Mouse (Mus musculus): ENCODE measurements around the gene Slc30a5. TPM values are rescaled to one million over a fixed set of nuclear protein-coding genes. Genes with fewer than 3 reads are reported as not detected.
"Not testable (repeated sequence)": the region's sequence is repeated elsewhere in the genome, so short reads cannot be mapped to it uniquely, and the experiment has no call there.

Gene Slc30a5
- polyA plus RNA-seq, 2 experiments from 2014 or later: 11.8 to 17.7 TPM

- ATAC-seq: no peak
Measured at GRCm38 (mm10) chr13:100834777-100835176, 1.6 kb upstream of the Slc30a5 start.

DNA sequence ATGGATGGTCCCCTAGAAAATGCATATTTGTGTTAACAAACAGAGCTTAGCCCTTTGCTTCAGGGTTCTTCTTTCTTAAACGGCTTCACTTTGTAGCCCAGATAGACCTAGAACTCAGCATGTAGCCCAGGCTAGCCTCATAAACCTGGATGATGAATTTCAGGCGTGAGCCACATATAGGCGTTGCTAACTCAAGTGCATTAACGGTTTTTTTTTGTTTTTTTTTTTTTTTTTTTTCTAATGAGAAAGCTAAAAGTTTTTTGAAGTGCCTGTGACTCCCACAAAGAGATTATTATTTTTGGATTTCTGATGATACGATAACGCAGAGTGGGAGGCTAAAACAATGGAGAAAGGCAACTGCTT, 394 bp upstream of the Slc30a5 start:
- no peak for ATAC-seq

DNA sequence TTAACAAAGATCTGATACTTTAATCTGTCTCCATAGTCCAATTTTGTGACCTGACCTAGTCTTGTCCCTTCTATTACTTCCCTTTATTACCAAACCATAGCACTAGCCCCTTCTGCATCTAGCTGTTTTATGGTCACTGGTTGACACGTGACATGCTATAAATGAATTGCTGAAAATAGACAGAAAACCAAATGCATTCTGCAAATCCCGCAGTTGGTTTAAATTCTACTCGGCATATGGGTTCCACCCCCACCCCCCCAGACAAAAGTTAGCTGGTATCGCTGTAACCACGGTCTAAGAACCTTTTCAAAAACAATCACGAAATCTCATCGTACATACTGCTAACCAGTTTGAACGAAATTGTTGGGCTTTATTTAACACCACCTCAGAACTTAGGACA, 1.0 kb downstream of the Slc30a5 start:
- no peak for ATAC-seq

DNA sequence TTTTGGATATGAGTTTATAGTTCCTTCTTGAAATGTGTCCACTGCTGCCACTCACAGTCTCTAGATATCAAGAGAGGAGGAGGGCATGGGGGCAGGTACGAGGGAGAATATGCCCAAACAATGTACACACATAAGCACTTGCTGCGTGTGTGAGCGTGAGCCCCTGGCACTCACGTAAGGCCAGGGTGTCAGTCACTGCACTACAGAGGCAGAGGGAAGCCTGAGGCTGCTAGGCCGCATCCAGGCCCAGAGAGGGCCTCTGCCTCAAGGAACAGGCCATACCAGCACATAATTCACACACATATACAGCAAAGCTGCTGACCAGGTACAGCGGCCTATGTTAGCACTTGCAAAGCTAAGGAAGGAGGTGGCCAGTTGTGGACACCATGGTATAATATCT, 2.1 kb downstream of the Slc30a5 start:
- ATAC-seq: no peak

DNA sequence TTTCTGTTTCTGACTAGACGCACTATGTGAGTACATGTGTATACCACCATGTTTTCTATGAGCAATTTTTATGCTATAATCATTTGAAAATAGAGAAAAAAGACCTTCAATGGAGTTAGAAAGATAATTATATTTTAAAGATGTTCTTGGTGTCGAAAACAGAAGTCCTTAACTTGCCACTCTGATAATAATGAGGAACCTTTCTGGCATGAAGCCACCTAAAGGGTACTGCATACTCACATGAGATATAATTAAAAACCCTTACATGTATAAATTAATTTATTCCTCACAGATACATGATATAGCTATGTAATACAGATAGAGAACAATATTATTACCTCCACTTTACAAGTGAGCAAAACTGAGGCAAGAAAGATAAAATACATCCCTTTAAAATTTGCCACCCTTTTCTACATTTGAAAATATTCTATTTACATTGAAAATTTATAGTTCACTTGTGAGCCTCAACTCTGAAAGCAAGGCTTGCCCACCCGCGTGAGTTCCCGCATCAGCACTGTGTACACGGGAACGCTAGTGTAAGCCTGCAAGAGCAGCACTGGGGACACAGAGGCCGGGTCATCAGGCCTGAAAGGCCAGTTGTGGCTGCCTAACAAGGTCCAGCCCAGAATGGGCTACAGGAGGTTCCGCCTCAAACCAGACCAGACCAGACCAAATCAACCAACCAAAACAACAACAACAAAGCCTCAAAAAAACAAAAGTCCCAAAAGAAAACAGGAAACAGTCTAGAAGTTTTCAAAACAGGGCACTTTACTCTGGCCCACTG, 7.4 kb downstream of the Slc30a5 start:
- no peak for ATAC-seq

DNA sequence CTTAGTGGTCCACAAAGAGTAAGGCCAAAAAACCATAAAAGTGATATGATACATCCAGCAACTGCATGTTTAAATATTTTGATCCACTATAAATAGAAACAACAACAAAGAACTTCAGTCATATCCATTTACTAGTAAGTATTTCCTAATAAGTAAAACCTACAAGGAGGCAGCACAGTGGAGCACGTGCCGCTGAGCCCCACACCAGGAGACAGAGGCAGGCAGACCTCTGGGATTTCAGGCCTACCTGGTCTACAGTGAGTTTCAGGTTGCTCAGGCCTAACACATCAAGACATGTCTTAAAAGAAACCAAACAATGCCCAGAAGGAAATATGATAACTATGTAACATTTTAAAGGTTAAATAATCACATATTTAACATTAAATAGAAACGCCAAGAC, 8.3 kb downstream of the Slc30a5 start:
- ATAC-seq: no peak

DNA sequence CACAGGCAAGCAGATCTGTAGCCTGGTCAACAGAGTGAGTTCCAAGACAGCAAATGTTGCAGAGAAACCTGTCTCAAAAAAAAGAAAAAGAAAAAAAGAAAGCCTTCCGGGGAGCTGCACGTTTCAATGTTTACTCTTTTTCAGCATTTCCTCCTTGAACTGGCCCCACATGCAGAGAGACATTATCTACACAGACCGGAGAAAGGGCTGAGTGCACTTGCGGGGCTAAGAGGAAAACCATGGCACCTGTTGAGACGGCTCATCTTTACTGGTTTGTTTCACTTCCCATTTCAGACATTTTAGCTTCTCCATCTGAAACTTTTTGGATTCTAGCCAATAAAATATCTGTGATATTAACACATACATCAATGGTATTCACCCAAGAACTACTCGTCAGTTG, 8.9 kb downstream of the Slc30a5 start:
- ATAC-seq: no peak

- ATAC-seq: no peak
Measured at GRCm38 (mm10) chr13:100823863-100824262, 9.4 kb downstream of the Slc30a5 start.

- no peak for ATAC-seq
Measured at GRCm38 (mm10) chr13:100814451-100814850, 18.8 kb downstream of the Slc30a5 start.

DNA sequence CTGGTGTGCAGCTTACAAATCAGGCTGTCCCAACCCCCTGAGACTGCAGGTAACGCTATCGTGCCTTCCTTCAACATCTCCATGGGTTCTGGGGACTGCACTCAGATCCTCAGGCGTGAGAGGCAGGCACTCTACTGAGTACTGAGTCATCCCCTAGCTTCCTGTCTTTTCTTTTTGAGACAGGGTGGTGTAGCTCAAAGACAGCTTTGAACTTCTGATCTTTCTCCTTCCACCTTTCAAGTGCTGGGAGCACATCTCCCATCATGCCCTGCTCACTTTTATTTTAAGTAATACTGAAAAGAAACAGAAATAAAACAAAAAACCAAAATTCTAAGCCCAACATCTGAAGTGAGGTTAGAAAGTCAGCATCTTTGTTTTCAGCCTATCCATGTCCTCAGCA, 27.5 kb downstream of the Slc30a5 start:
- peak; percentile 20 for ATAC-seq

- ATAC-seq: no peak
Measured at GRCm38 (mm10) chr13:100797171-100797570, 36.1 kb downstream of the Slc30a5 start.

DNA sequence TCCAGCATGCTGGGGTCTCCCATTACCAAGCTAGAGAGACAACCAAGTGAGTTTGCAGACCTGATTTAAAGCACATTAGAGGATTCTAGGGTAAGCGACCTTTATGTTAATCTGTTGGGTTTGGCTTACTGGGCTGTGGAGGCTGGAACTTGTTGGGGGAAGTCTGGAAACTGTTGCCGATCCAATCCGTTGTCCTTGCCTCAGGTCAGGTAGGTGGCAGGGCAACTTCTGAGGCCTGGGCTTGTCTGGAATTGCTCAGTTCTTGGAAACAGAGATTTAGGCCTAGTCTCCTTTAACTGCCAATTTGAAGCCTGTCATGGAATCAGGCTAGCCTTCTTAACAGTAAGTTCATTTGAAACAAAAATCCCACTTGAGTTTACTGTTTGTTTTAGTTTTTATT, 44.1 kb downstream of the Slc30a5 start:
- no peak for ATAC-seq

- ATAC-seq: not testable (repeated sequence)
Measured at GRCm38 (mm10) chr13:100788057-100788456, 45.2 kb downstream of the Slc30a5 start.

DNA sequence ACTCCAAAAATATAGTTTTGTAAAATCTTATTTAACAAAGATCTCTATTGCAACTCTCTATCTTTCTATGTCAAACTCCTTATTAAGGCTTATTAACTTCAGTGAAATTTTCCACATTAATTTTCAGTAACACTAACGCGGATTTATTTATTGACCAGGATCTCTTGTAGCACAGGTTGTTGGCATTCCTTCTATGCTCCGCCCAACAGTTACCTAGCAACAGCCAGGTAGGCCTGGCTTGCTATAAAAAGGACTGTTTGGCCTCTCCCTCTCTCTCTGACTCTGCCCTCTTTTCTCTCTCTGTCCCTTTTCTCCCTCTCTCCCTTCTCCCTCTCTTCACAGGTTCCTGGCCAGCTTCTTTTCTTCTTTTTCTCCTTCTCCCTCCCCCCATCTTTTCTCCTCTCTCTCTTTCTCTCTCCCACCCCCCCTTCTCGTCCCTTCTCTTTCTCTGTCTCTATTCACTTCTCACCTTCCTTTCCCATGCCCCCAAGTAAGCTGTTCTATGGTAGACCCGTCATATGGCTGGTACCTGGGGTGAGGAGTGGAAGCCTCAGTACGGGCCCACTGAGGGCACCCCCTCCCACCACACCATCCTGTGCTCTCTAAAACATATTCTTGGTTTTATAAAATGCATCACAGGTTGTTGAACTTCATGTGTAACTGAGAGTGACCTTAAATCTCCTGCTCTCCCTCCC, 45.8 kb downstream of the Slc30a5 start:
- ATAC-seq: no peak

- ATAC-seq: peak; percentile 95
Measured at GRCm38 (mm10) chr13:100786414-100786867, 46.8 kb downstream of the Slc30a5 start, which contains the start of gene Ccnb1. TSS of gene Ccnb1 (minus strand) at chr13:100786570.

- ATAC-seq: peak; percentile 28
Measured at GRCm38 (mm10) chr13:100785806-100786413, 47.3 kb downstream of the Slc30a5 start.

DNA sequence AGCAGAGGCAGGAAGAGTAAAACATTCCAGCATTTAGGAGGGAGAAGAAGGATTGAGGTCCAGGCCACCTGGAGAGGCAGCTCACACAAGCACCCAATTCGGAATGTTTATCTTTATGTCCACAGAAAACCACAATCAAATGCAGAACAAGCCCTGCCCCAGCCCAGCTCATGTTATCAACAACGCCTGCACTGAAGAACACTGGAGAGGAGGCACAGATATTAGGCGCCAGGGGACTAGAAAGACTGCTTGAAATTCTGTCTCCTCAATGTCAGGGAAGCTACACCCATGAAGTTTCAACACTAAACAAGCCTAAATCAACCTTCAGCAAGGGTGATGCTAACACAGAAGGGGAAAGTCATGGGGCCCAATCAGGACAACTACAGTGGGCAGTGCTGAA, 55.7 kb downstream of the Slc30a5 start:
- no peak for ATAC-seq

GRCm38 (mm10) chr13:100776710-100777109, 56.5 kb downstream of the Slc30a5 start:
- ATAC-seq: no peak

DNA sequence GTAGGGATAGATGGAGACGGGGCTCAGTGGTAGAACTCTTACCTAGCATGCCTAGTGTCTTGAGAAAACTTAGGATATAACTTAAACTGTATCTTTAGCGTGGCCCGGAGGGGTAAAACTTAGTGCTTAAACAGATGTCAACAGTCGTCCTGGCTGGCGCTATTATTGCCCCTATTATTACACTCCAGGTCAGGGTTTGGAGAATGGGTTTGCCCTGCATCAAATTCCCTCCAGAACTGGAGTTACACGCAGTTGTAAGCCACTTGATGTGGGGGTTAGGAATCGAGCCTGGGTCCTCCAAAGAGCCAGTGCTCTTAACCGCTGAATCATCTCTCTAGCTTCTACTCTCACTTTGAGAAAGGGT, 57.2 kb downstream of the Slc30a5 start:
- no peak for ATAC-seq

DNA sequence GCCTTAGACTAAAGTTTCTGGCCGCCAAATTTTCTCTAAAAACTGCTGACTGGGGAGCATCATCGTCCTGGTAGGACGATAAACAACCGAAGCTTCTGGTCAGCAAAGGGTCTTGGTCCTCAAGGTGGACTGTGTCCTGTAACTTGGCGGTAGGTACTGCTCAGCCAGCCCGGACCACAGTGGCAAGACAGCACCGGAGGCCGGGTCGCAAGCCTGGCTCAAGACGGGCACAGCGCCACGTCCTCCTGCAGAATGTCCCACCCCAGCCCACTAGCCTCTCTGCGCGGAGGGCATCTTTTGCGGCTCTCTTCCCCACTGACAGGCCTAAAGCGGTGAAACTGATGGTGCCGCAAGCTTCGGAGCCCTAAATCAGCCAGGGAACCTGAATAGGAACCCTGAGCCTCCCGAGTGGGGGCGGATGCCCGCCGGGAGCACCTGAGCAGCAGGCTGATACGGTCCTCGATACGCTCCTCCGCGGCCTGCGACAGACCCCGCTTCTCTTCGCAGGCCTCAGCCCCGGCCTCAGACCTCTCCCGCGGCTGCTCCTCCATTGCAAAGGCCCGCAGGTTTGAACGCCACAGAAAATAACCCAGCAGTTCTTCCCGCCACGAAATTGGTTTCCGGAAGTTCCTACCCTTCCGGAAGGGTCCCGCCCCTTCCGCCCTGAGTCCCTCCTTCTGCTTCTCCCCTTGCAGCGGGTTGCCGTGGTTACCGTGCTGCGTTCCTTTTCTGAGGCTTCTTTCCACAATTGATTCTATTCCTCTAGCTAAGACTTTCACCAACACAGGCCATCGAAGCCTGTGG, 57.8 kb downstream of the Slc30a5 start, which contains the start of gene Cenph:
Gene Cenph (minus strand): TSS at position 648 of the 804 bp plus-strand sequence.
- peak; percentile 100 for ATAC-seq

GRCm38 (mm10) chr13:100774704-100775103, 58.5 kb downstream of the Slc30a5 start:
- ATAC-seq: no peak

DNA sequence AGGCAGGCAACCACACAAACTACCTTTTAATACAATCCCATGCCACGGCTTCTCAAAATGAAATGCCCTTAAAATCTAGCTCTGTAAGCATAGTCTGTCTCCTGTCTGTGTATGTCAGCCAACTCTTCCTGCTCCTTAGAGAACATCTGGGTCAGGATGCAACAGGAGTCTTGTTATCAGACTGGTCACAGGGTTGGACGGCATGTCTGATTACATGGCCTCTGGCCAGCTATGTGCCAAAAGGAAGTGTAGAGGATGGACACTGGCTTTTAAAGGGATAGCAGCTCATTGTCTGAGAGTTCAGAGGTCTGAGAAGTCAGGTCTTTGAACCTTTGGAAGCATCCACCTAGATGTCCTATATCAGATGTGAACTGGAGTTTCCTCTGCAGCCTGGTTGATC, 77.9 kb downstream of the Slc30a5 start:
- ATAC-seq: no peak

- no peak for ATAC-seq
Measured at GRCm38 (mm10) chr13:100754186-100754585, 79.0 kb downstream of the Slc30a5 start.

All from CD4-positive, CD25-positive, alpha-beta regulatory T cell, adult 4 months (primary cell).